Mouse (Mus musculus) mouse embryonic stem cell (cell line): ENCODE data around the gene Itgb8.

ENCODE experiments used
- in situ Hi-C, 2 experiments: fragments of 300-500 bp; cut with MboI; formaldehyde crosslinking; loops; 1 replicate in 1 of 2; 3 replicates in 1 of 2; pipeline ENCODE4 v1.14.3; 2019 to 2020; ENCODE audit warnings: low sequenced_read_pairs in 2 of 2, low pct_unique_long_range_greater_than_20kb in 1 of 2, mixed read lengths in 1 of 2; ENCODE audit not compliant: unreplicated experiment in 1 of 2

Itgb8 gene

DNA sequence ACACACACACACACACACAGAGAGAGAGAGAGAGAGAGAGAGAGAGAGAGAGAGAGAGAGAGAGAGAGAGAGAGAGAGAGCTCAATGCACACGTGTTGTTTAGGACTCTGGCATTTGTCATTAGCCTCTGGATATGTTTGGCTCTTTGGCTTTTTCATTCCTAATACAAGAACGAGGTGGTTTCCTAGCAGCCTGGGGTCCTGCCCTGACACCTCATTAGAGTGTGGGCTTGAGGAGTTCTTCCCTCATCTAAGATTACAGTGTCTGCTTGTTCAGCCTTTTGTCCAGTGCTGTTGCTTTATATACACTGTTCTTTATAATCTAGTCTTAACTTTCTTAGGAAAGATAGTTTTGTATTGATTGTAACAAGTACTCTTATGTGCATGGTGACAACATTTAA, 27.1 kb downstream of the Itgb8 start:
- in situ Hi-C loops: no loop called here

DNA sequence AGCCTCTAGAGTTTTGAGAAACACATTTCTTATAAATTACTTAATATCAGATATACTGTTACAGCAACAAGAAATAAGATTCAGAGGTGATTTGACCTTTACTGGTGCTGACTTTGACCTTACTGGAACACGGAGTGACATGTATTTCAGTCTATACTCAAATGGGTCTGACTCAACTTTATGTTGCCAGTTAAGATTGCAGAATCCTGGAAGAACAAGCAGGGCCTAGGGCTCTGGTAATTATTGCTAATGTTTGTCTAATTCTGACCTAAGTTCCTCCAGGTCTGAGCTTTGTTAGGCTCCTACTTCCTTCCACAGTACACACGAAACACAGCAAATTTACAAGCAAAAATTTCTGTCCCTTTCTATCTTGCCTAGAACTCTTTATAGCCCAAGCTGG, 28.0 kb downstream of the Itgb8 start:
- in situ Hi-C loops: no loop called here

DNA sequence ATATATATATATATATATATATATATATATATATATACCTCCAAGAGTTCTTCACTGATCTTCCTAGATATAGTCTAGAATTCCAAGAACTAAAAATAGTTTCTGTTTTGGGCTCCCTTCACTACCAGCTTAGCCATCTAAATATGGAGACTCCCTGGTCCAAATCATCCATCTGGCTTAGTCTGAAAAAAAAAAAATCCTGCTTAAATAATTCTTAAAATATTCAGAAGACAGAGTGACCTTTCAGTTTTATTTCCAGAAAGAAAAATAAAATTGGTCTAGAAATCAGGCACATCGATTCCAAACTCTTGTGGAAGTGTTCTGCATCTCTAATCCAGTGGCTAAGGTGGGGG, 28.6 kb downstream of the Itgb8 start:
- in situ Hi-C loops: no loop called here

DNA sequence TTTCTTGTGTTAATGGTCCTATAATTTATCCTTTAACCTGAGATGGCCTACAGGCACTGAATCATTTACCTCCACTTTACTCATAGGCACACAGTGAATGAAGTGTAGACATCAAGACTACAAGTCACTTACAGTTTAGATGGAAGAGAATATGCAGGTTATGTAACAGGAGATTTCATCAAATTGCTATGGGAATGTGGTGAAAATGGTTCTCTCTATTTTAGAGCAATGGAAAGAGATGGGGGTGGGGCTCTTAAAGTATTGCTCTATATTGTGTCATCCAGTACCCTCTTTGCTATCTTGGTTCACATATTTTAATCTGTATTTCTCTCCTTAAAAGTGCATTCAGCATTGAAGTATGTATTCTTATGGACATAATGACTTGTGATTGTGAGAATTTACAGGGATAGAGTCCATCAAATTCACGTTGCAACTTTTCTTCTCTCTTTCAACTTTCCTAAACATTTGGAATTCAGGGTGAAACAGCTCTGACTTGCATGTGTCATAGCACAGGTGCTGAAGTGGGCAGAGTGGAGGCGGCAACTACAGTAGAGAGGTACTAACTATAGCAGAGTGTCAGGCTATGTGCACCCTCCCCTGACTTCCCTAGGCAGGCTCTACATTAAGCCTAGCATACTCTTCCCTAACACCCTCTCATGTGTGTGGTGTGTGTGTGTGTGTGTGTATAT, 29.1 kb downstream of the Itgb8 start:
- in situ Hi-C loops: no loop called here

DNA sequence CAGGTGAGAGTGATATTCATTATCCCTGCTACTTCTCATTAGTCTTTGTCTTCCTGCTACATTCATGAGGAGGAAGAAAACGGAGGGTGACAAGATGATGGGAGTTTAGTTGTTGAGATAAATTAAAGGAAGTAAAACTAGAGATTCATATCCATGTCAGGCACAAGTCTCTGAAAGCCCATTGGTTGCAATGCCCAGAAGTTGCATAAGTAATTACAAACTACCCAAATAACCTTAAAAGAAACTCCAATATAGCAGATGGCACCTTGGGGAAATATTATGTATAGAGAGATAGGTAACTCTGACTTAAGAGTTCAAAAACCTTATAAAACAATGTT, 31.2 kb downstream of the Itgb8 start:
- in situ Hi-C loops: no loop called here

DNA sequence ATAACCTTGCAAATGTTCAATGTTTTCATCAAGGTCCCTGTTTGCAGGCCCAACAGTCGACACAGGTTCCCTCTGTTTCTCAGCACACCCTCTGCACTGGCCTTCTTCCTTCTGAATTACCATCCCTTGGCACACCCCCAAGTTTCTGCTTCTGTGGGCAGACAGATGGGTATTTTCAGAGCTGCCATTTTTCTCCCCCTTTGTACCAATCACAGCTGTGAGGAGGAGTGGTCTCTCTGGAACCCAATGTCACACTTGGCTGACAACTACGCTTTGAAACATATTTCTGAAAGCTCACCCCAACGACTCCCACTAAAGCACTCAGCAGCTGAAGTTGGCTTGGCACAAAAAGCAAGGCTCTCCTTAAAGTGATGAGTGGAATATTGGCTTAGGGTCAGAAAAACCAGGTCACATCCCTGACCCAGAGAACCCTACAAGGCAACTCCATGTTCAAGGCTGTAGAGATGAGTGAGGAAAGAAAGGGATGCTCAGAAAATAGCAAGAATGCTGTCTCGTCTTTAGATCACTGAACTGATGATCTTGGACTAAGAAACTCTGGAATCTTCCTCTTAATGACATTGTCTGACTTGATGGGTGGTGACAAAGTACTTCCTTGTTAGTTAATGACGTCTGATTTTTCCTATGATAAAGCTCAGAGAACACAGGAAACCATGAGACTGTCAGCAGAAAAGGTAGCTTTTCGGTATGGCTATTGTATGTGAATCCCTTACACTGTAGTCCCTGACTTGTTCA, 31.7 kb downstream of the Itgb8 start:
- in situ Hi-C loops: no loop called here

DNA sequence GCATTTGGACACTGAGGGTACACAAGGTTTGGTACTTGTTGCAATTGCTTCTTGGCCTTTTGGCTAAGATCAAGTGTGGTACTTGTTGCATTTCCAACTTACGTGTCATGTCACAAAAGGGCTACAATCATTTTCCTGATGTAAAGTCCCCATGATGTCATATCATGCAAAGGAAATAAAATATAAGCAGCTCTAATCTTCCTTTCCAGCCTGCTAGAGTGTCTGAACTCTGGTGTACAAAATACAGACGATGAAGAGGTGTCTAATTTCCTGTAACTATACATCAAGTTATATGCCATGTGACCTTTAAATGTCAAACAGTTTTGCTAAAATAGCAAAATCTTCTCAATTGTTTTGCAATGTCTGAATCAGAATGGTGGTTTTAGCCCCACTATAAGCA, 34.2 kb downstream of the Itgb8 start:
- in situ Hi-C loops: no loop called here

DNA sequence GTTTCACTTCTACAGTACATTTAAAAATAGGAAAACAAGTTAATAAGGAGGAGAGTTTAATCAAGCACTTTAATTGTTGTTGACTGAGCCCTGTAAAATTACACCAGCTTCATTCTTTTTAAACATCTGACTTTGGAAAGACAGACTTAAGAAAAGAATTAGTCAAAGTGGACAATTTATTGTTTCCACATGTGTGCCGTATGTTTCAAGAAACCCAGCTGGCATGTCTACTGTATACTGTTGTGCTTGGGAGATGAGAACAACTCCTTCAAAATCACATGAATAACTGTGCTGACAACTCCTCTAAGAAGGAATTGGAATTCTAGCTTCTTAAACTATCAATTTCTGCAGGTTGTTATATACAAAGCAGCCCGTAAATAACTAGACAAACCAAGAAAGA, 35.8 kb downstream of the Itgb8 start:
- in situ Hi-C loops: no loop called here

DNA sequence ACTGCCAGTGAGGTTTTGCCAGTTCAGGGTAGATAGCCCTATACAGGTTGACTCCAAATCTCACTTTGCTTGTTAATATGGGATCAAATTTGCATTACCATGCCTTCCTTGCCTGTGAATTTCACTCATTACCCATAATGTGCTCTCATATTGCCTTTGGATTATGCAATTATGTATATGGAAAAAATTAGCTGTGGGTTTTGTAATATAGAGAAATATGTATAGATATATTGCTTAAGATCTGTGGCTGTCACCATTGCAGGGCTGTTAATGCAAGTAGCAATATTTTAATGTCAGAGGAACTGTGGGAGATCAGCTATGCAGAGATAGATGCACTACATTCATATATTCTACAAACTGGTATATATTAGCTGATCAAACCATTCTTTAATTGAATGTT, 43.5 kb downstream of the Itgb8 start:
- in situ Hi-C loops: no loop called here

DNA sequence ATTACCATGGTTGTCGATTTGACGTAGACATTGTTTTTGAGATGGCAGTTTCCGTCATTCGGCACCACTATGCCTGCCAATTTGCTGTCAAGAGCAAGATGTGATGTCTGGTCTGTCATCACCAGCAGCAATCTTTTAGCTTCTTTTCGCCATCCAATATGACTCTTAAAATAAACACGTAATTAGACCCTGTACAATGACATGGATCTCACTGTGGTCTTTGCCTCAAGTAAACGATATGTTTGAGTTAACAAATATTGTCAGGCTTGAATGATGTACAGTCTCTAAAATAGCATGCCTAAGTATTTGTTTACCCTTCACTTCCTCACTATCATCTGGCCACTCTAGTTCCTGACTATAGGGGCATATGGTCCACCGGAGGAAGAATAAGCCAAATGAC, 48.8 kb downstream of the Itgb8 start:
- in situ Hi-C loops: no loop called here

DNA sequence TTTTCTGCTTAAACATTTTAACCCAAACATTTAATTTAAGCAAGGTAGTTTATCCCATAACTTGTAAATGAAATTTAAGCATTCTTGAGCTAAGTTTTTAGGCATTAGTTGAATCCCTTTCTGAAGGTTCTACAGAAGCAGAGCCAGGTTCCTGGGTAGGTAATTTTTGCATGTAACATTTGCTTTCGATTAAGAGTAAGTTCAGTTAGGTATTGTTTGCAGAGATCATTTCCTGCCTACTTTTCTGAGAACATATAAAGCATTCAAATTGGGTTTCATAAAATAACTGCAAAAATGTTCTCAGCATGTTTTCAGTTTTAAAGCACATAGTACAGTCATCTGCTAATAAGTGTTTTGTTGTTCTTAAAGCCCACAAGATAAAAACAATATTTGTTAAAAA, 53.2 kb downstream of the Itgb8 start:
- in situ Hi-C loops: no loop called here

DNA sequence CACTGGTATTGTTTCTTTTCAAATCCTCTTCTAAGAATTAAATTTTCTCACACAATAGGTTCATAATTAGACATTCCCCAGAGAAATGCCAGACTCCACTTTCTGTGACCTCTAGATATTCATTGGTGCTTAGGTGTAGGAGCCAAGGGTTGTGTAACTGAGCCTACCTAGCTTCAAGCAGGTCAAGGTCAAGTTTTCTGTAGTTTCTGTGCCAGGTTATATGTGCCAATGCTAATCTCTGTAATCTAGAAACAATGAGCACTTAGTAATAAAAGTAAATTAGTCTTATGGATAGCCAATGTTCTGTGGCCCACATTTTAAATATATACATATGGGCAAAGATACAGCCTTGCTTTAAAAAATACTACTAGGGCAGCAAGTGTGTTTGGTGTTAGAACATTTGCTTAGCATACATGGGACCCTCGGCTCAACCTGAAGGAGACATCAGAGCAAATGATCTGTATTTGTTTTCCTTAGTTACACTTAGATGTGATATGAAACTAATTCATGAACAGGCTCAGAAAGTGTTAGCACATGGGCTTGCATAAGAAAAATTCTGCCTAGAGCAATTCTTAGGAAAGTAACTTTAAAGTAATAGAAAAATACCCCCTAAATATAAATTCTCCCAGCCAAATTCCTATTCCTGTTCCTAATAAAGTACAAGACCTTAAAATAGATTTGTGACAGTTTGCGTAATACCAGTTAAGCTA, 56.2 kb downstream of the Itgb8 start:
- in situ Hi-C loops: no loop called here

DNA sequence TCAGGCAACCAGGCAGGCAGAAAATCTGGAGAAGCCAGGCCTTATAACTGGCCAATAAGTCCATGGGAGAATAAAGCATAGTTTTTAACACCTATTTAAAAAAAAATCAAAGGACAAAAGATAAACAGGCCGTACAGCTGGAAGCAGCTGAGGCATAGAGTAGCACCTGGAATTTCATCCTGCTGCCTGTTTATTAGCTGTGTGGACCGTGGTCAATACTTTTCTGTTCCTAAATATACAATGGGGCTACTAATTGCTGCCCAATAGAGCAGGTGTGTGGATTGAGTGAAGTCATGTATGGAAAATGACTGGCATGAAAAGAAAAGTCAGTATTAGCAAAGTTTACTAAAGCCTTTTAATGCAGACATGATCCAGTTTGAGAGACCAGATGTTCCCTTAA, 62.6 kb downstream of the Itgb8 start:
- in situ Hi-C loops: no loop called here

DNA sequence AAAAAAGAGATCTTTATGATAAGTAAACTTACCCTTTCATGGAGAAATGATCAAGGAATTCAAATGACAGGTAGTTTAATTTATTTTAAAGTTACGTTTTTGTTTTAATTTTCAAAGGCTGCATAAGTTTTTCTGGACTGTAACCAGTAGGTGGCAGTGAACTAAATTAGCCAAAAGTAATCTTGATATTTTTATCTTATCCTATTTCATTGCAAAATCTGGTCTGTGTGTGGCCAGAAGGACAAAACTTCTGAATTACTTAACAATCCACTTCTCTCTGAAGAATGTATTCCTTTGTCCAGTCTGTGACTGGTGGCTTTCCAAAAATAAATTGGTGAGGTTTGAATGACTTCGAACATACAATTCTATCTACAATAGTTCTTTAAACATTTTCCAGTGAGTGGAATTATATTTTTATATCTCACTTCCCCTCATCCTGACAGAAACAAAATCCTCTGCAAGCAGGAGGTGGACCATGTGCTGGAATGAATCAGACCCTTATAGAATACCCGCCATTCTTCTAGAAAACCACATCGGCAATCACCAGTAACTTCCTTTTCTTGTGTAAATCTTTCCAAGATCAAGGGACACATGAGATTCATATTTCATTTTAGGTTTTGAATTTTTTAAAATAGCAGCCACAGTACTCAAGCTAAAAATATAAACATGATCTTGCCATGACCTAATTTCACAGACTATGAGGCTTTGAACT, 68.6 kb downstream of the Itgb8 start:
- in situ Hi-C loops: no loop called here

DNA sequence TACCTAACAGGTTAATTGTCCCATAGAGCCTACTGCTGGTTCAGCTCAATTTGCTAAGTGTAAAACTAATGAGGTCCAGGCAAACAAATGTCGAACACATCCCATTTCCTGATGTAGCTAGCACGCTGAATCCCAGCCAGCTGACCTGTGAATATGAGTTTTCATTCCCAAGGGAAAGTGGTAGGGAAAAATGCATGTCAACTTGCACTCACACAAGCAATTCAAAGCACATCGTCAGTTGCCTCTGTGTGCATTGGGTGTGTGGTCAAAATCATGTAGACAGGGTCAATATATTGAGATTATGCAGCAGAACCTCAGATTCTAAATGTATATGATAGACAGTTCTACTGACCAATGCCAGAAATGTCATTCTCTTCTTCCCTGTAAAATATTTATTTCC, 69.5 kb downstream of the Itgb8 start:
- in situ Hi-C loops: no loop called here

DNA sequence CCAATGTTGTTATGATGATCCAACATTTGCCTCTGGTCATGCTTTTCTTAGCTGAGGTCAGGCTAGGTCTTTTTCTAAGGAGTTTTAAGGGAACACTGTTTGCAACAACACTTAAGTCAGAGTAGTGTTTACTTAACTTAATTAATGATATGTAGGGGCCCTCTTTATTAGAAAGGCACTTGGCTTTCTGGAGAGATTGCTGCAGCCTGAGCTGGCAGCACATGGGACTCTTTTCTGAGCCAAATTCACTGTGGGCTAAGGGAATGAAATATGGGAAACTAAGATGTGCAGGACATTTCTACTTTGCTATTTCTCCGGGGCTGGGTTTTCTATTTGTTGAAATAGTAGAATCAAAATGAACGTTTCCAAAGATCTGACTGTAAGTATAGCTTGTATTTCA, 73.5 kb downstream of the Itgb8 start:
- in situ Hi-C loops: no loop called here

DNA sequence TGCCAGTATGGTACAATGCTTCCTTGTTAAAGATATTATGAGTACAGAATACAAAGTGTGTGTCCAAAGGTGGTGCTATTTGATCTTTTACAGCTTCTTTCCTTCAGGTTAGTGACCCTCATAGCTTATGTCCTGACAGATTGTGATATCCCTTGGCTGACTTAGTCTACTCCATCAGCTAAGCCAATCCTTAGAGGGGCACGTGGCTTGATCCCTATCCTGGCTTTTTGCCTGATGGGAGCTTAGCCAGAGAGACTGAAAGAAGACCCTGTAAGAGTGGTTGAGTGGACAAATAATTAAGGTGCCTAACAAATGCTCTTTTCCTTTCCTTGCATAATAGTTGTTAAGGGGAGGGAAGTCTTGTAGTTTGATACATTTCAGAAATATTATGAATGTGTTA, 73.9 kb downstream of the Itgb8 start:
- in situ Hi-C loops: no loop called here

DNA sequence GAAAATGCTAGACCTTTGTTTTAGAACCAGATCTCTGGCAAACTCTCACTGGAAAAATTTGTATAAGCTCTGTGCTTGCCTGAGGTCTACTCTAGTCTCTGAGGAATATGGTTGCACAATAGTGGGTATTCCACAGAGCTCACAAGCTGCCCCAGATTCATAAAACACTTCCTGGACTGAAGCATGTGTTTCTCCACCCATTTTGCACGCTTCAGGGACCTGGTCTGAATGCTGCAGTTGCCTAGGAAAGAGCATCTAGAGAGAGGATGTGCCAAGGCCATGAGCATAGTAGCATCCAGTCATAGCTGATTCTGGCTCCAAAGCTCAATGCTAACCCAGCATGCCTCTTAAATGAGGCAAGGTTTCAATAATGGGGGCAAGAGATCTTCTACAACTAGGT, 74.4 kb downstream of the Itgb8 start:
- in situ Hi-C loops: no loop called here

DNA sequence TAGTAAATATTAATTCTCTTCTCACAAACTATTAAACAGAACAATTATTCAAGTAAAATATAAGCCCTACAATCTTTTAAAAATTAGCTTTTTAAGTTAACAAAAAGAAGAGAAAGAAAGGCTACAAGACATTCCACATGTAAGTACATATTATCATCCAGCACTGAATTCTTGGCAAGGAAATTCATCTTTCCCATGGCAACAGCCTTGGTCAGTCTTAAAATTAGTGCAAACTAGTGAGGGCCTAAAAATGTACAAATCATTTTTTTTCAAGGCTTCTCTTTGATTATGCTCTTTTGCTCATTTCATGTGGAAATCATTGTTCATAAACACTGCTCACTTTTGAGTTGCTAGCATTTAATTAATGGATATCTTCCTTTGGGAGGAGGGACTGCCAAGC, 77.8 kb downstream of the Itgb8 start:
- in situ Hi-C loops: no loop called here
